8 mouse cellular contexts compared by ENCODE assay signal in the genomic region with DNA sequence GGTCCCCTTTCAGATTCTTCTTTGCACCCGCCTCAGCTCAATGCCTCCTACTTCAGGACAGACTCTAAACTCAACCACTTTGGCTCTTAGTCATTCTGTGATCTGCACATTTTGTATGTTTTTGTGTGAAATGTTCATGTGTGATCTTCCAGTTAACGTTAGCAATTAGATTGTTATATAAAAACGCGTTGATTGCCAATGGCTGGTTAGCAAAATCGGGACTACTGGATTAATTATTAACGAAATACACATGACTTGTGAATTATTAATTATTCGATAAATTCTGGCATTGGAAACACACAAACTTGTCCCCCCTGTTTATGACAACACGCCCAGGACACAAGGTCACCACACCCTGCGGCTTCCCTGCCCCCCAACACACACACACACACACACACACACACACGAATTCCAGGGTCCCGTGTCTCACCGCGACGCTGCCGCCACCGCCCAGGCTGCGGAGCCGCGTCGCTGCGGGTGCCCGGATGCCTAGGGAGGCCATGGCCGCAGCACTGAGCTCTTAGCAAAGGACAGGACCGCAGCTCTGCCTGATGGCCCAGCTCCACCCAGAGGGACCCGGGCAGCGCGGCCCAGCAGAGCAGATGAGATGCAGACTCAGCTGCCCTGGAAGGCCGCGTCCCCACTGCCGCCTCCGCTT. TPM values are rescaled to one million over a fixed set of nuclear protein-coding genes. Genes with fewer than 3 reads are reported as not detected.
A peak's percentile ranks its signal among the peaks of the same experiment; 100 is the strongest.
DNase-seq lines count a peak whose midpoint lies in the region; ATAC-seq and TF ChIP-seq lines count a peak whose summit lies in the region.

No protein-coding gene starts in this region.

- WGBS in heart, embryonic 15.5 days = under 1% methylated on average over 31 of the region's 31 CpGs
- WGBS in embryonic facial prominence, embryonic 10.5 days = 1% methylated on average over 31 of the region's 31 CpGs
- under 1% methylated on average over 31 of the region's 31 CpGs for WGBS in hindbrain, postnatal 0 days
- WGBS in liver, embryonic 12.5 days (ENCODE audit: insufficient replicate concordance) = 1% methylated on average over 31 of the region's 31 CpGs

- peak overlapping the region; percentile 79 for H3K4me3 ChIP-seq in heart, embryonic 15.5 days
- peak overlapping the region; percentile 78 to 91 for H3K4me3 ChIP-seq in ES-E14 (ENCODE audit: insufficient read depth in 1 of 2, low read depth in 1 of 2, low read length in 2 of 2, poor library complexity in 1 of 2, severe bottlenecking in 1 of 2)
- H3K4me3 ChIP-seq in embryonic facial prominence, embryonic 10.5 days = peak overlapping the region; percentile 97
- H3K4me3 ChIP-seq in hindbrain, postnatal 0 days (ENCODE audit: low read length) = peak overlapping the region; percentile 73
- H3K4me3 ChIP-seq in liver, embryonic 12.5 days = peak overlapping the region; percentile 83

- peak; percentile 89 for ATAC-seq in heart, embryonic 15.5 days (replicated peaks; ENCODE audit: insufficient number of reproducible peaks, insufficient read depth, low FRiP score, low read depth)
- peak; percentile 89 for ATAC-seq in hindbrain, postnatal 0 days
- peak; percentile 92 for ATAC-seq in liver, embryonic 12.5 days

- peaks cover 22% of the 10 kb centered on the region for H3K36me3 ChIP-seq in heart, embryonic 15.5 days
- H3K36me3 ChIP-seq in ES-E14 (ENCODE audit: control insufficient read depth, insufficient read depth, low read length, poor library complexity, severe bottlenecking) = peaks cover 12% of the 10 kb centered on the region
- peaks cover 40% of the 10 kb centered on the region for H3K36me3 ChIP-seq in embryonic facial prominence, embryonic 10.5 days (replicated peaks)
- no peaks in the 10 kb centered on the region; the same call in 1 of the 2 replicates for H3K36me3 ChIP-seq in hindbrain, postnatal 0 days (ENCODE audit: insufficient read depth, low read length)
- peaks cover 42% of the 10 kb centered on the region for H3K36me3 ChIP-seq in liver, embryonic 12.5 days

- H3K9ac ChIP-seq in heart, embryonic 15.5 days = peak overlapping the region; percentile 82
- peak overlapping the region; percentile 89 for H3K9ac ChIP-seq in ES-E14 (ENCODE audit: insufficient read depth, low read depth, low read length, poor library complexity, severe bottlenecking)
- peak overlapping the region; percentile 89 for H3K9ac ChIP-seq in hindbrain, postnatal 0 days (replicated peaks; ENCODE audit: low read length)
- peak overlapping the region; percentile 89 for H3K9ac ChIP-seq in liver, embryonic 12.5 days

- TF ChIP-seq CTCF in hindbrain, postnatal 0 days (IDR thresholded peaks at IDR 0.05; ENCODE audit: low read depth) = no peak

- H3K27ac ChIP-seq in heart, embryonic 15.5 days = peak overlapping the region; percentile 95
- H3K27ac ChIP-seq in ES-E14 (ENCODE audit: insufficient read depth, low read depth, low read length, poor library complexity, severe bottlenecking) = peak overlapping the region; percentile 59; the same call in 1 of the 2 replicates
- H3K27ac ChIP-seq in embryonic facial prominence, embryonic 10.5 days (replicated peaks) = peak overlapping the region; percentile 95
- H3K27ac ChIP-seq in hindbrain, postnatal 0 days = peak overlapping the region; percentile 93
- peak overlapping the region; percentile 94 for H3K27ac ChIP-seq in liver, embryonic 12.5 days

- H3K4me1 ChIP-seq in heart, embryonic 15.5 days (replicated peaks) = peaks cover 23% of the 10 kb centered on the region
- peaks cover 0 to 3% of the 10 kb centered on the region in 2 experiments; a peak in 3 of 4 replicates for H3K4me1 ChIP-seq in ES-E14 (ENCODE audit: control insufficient read depth in 2 of 2, insufficient read depth in 2 of 2, low read length in 2 of 2, poor library complexity in 1 of 2)
- H3K4me1 ChIP-seq in embryonic facial prominence, embryonic 10.5 days = peaks cover 22% of the 10 kb centered on the region
- H3K4me1 ChIP-seq in hindbrain, postnatal 0 days (ENCODE audit: insufficient read depth, low read length) = peaks cover 16% of the 10 kb centered on the region
- peaks cover 30% of the 10 kb centered on the region for H3K4me1 ChIP-seq in liver, embryonic 12.5 days

- H3K9me3 ChIP-seq in heart, embryonic 15.5 days (replicated peaks) = no peaks in the 10 kb centered on the region
- H3K9me3 ChIP-seq in ES-E14 (ENCODE audit: control insufficient read depth, insufficient read depth, low read depth, low read length) = no peaks in the 10 kb centered on the region
- peaks cover 4% of the 10 kb centered on the region; the same call in 1 of the 2 replicates for H3K9me3 ChIP-seq in embryonic facial prominence, embryonic 10.5 days
- H3K9me3 ChIP-seq in hindbrain, postnatal 0 days (ENCODE audit: low read length) = no peaks in the 10 kb centered on the region
- no peaks in the 10 kb centered on the region for H3K9me3 ChIP-seq in liver, embryonic 12.5 days (replicated peaks)

- DNase-seq in heart, adult 11 months = no peak
- DNase-seq in ES-E14 (ENCODE audit: low read depth, low spot score) = no peak
- no peak for DNase-seq in embryonic facial prominence, embryonic 10.5 days (ENCODE audit: low spot score)
- DNase-seq in hindbrain, postnatal 0 days (ENCODE audit: low spot score) = peak; percentile 60
- peak; percentile 55 for DNase-seq in retina, embryonic 14.5 days (ENCODE audit: low spot score)
- no peak for DNase-seq in B cell, adult 2 months

- peak overlapping the region; percentile 72 for H3K4me2 ChIP-seq in heart, embryonic 15.5 days
- H3K4me2 ChIP-seq in hindbrain, postnatal 0 days (ENCODE audit: low read depth, low read length) = peak overlapping the region; percentile 71
- H3K4me2 ChIP-seq in liver, embryonic 12.5 days = peak overlapping the region; percentile 75

- H3K27me3 ChIP-seq in heart, embryonic 15.5 days = no peaks in the 10 kb centered on the region
- no peaks in the 10 kb centered on the region for H3K27me3 ChIP-seq in embryonic facial prominence, embryonic 10.5 days (replicated peaks; ENCODE audit: low read depth, poor library complexity, severe bottlenecking)
- no peaks in the 10 kb centered on the region for H3K27me3 ChIP-seq in hindbrain, postnatal 0 days (ENCODE audit: insufficient read depth, low read length)
- no peaks in the 10 kb centered on the region for H3K27me3 ChIP-seq in liver, embryonic 12.5 days (replicated peaks)

- in situ Hi-C loops in ES-E14 (cut with MboI; ENCODE audit: low sequenced_read_pairs in 2 of 2, unreplicated experiment in 2 of 2) = no loop called here

TF ChIP-seq in ES-E14, 5 proteins besides CTCF, POLR2A, EP300 and RAD21:
- TF ChIP-seq ZNF384 (IDR thresholded peaks at IDR 0.05; ENCODE audit: low read depth, low read length) (no peak), ZC3H11A (IDR thresholded peaks at IDR 0.05; ENCODE audit: borderline replicate concordance, low read depth, low read length) (no peak), HCFC1 (IDR thresholded peaks at IDR 0.05; ENCODE audit: borderline replicate concordance, insufficient read depth, low read length) (no peak), CHD2 (IDR thresholded peaks at IDR 0.05; ENCODE audit: low read depth, low read length) (no peak), MAFK (IDR thresholded peaks at IDR 0.05; ENCODE audit: insufficient read depth, low read depth, low read length) (no peak)

RNA-seq across cellular contexts. Expression of gene Zfp871, which starts 0.5 kb away (rescaled TPM):
- polyA plus RNA-seq in heart, embryonic 15.5 days (2015; fragmentation: Nextera tagmentation; extraction: Ambion mirVana) = 18.1 and 20.5 TPM in 2 replicates
- total RNA-seq in ES-E14 (2012; rRNA removed) = 21.6 and 21.9 TPM in 2 replicates
- 49.7 and 51.9 TPM in 2 replicates for polyA plus RNA-seq in embryonic facial prominence, embryonic 10.5 days (2016; fragmentation: Nextera tagmentation; extraction: Ambion mirVana)
- 29.2 and 34.0 TPM in 2 replicates for total RNA-seq in hindbrain, postnatal 0 days (2014; rRNA removed)
- polyA plus RNA-seq in hindbrain, postnatal 0 days (2015; fragmentation: Nextera tagmentation; extraction: Ambion mirVana) = 42.1 and 44.4 TPM in 2 replicates
- 15.4 and 16.4 TPM in 2 replicates for polyA plus RNA-seq in liver, embryonic 12.5 days (2016; fragmentation: Nextera tagmentation; extraction: Ambion mirVana)

RNA-seq across cellular contexts. Expression of gene Zfp811, which starts 22.2 kb away (rescaled TPM):
- 1.1 and 1.3 TPM in 2 replicates for polyA plus RNA-seq in heart, embryonic 15.5 days (2015; fragmentation: Nextera tagmentation; extraction: Ambion mirVana)
- 1.6 and 2.1 TPM in 2 replicates for total RNA-seq in ES-E14 (2012; rRNA removed)
- 12.0 and 13.3 TPM in 2 replicates for polyA plus RNA-seq in embryonic facial prominence, embryonic 10.5 days (2016; fragmentation: Nextera tagmentation; extraction: Ambion mirVana)
- 13.1 and 15.7 TPM in 2 replicates for total RNA-seq in hindbrain, postnatal 0 days (2014; rRNA removed)
- 19.8 and 19.9 TPM in 2 replicates for polyA plus RNA-seq in hindbrain, postnatal 0 days (2015; fragmentation: Nextera tagmentation; extraction: Ambion mirVana)
- polyA plus RNA-seq in liver, embryonic 12.5 days (2016; fragmentation: Nextera tagmentation; extraction: Ambion mirVana) = 0.18 and 0.31 TPM in 2 replicates

RNA-seq across cellular contexts. Expression of gene Zfp799, which starts 42.5 kb away (rescaled TPM):
- polyA plus RNA-seq in heart, embryonic 15.5 days (2015; fragmentation: Nextera tagmentation; extraction: Ambion mirVana) = 6.2 and 8.2 TPM in 2 replicates
- 9.3 and 12.9 TPM in 2 replicates for total RNA-seq in ES-E14 (2012; rRNA removed)
- polyA plus RNA-seq in embryonic facial prominence, embryonic 10.5 days (2016; fragmentation: Nextera tagmentation; extraction: Ambion mirVana) = 13.2 and 13.9 TPM in 2 replicates
- total RNA-seq in hindbrain, postnatal 0 days (2014; rRNA removed) = 12.2 and 15.3 TPM in 2 replicates
- polyA plus RNA-seq in hindbrain, postnatal 0 days (2015; fragmentation: Nextera tagmentation; extraction: Ambion mirVana) = 12.4 and 14.8 TPM in 2 replicates
- 2.5 and 4.0 TPM in 2 replicates for polyA plus RNA-seq in liver, embryonic 12.5 days (2016; fragmentation: Nextera tagmentation; extraction: Ambion mirVana)

Comparison
In these comparisons a context has a peak if more than half of its experiments do, and no peak if none do; other contexts are left out.
1. DNase-seq: peak in hindbrain, postnatal 0 days (single experiment) and retina, embryonic 14.5 days (single experiment); none in heart, adult 11 months (single experiment), ES-E14 (single experiment), embryonic facial prominence, embryonic 10.5 days (single experiment) and B cell, adult 2 months (0 of 2).
2. Peak in every context shown above with its lines, with median percentiles within 50 percentile points of each other: ATAC-seq, H3K27ac ChIP-seq, H3K4me2 ChIP-seq, H3K4me3 ChIP-seq and H3K9ac ChIP-seq.